Mouse (Mus musculus) kidney, embryonic 16.5 days (tissue): ENCODE measurements at regions not wholly inside any gene's neighbourhood (a gene's known extent, or its start where the extent isn't known, plus 50 kb on each side); places are given as distances from the start of the nearest gene placed in this dataset.

ENCODE experiments used
- ATAC-seq: fragments of 200-750 bp; cut with Nextera tagmentation; 2 replicates; pipeline ENCODE4 v1.8.0; 2017; ENCODE audit warnings: moderate TSS enrichment; ENCODE audit not compliant: low FRiP score, low TSS enrichment
- H3K27ac ChIP-seq: fragments of 300-500 bp; sonication (generic); 2 replicates; pipeline ENCODE4 v1.5.1; 2014; ENCODE audit warnings: low read length
- H3K27me3 ChIP-seq: fragments of 300-500 bp; sonication (generic); 2 replicates; pipeline ENCODE4 v1.6.1; 2014; ENCODE audit warnings: low read length, control low read depth, mixed read lengths; ENCODE audit not compliant: insufficient read depth
- H3K36me3 ChIP-seq: fragments of 300-500 bp; sonication (generic); 2 replicates; pipeline ENCODE4 v1.6.1; 2014; ENCODE audit warnings: low read length, control low read depth, mixed read lengths; ENCODE audit not compliant: insufficient read depth
- H3K4me1 ChIP-seq: fragments of 300-500 bp; sonication (generic); 2 replicates; pipeline ENCODE4 v1.6.1; 2014; ENCODE audit warnings: low read length, control low read depth, mixed read lengths; ENCODE audit not compliant: insufficient read depth
- H3K4me2 ChIP-seq: fragments of 300-500 bp; sonication (generic); replicated peaks from 2 replicates; pipeline ENCODE4 v1.6.1; 2014; ENCODE audit warnings: low read depth, low read length
- H3K4me3 ChIP-seq: fragments of 300-500 bp; sonication (generic); 2 replicates; pipeline ENCODE4 v1.5.1; 2014; ENCODE audit warnings: mild to moderate bottlenecking, low read length
- H3K9ac ChIP-seq: fragments of 300-500 bp; sonication (generic); replicated peaks from 2 replicates; pipeline ENCODE4 v1.6.1; 2014; ENCODE audit warnings: low read length
- H3K9me3 ChIP-seq: fragments of 300-500 bp; sonication (generic); 2 replicates; pipeline ENCODE4 v1.6.1; 2016; ENCODE audit warnings: low read length, control low read depth
- WGBS: fragments of 180-500 bp; shearing (Covaris S2); extraction: QIAGEN DNeasy Blood & Tissue Kit; methylation state at CpG from one replicate; pipeline ENCODE4 v1.1.7; 2014; 5-methylcytosine and 5-hydroxymethylcytosine counted together

DNA sequence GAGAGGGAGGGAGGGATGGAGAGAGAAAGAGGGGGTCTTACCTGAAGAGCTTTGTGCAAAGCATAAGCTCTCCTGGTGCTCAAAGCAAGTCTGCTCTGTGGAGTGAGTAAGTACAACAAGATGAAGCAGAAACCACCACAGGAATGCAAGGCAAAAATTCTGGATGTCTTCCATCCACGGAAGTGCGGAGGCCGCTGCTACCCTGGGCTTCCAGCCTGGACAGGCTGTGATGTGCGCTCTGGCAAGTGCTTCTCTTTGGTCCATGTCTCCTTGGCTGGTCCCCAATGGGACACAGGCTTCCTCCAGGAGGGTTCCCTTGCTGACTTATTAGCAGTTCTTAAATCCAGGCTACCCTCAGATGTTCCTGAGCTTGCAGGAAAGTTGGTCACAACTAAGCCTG is 61.7 kb upstream of the Spin1 start:
- Histone ChIP-seq H3K4me3 (no peak overlapping the region), H3K36me3 (no peaks in the 10 kb centered on the region), H3K4me2 (no peak overlapping the region), H3K9me3 (peaks cover 21% of the 10 kb centered on the region), H3K9ac (no peak overlapping the region), H3K4me1 (no peaks in the 10 kb centered on the region), H3K27ac (no peak overlapping the region), H3K27me3 (no peaks in the 10 kb centered on the region)
- WGBS, result 86% methylated on average over 4 of the region's 4 CpGs
- ATAC-seq, result no peak

- H3K4me1 ChIP-seq, result no peaks in the 10 kb centered on the region
- H3K4me3 ChIP-seq, result no peak overlapping the region
- no peak overlapping the region for H3K27ac ChIP-seq
- H3K27me3 ChIP-seq, result no peaks in the 10 kb centered on the region
- H3K9me3 ChIP-seq, result peaks cover 28% of the 10 kb centered on the region
- H3K9ac ChIP-seq, result no peak overlapping the region
- 31% methylated on average over 2 of the region's 2 CpGs for WGBS
- H3K4me2 ChIP-seq, result no peak overlapping the region
- no peaks in the 10 kb centered on the region for H3K36me3 ChIP-seq
- ATAC-seq, result no peak
Observed at GRCm38 (mm10) chr13:51041121-51041520, 59.6 kb upstream of the Spin1 start.

- H3K4me3 ChIP-seq, result no peak overlapping the region
- no peaks in the 10 kb centered on the region for H3K36me3 ChIP-seq
- no peak overlapping the region for H3K27ac ChIP-seq
- H3K9me3 ChIP-seq, result peaks cover 24% of the 10 kb centered on the region
- H3K27me3 ChIP-seq, result no peaks in the 10 kb centered on the region
- 93% methylated on average over 9 of the region's 9 CpGs for WGBS
- H3K4me2 ChIP-seq, result no peak overlapping the region
- H3K4me1 ChIP-seq, result no peaks in the 10 kb centered on the region
- no peak for ATAC-seq
- no peak overlapping the region for H3K9ac ChIP-seq
Observed at GRCm38 (mm10) chr13:51042881-51043402, 57.7 kb upstream of the Spin1 start.
